Mouse (Mus musculus) ES-E14 (cell line): ENCODE results near the gene Ripply3.

ENCODE experiments used
- CHD2 ChIP-seq: IDR thresholded peaks from 2 replicates; pipeline ENCODE4 v1.6.1; 2014; ENCODE audit warnings: mild to moderate bottlenecking, low read depth, low read length, inconsistent platforms
- MAFK ChIP-seq: IDR thresholded peaks from 2 replicates; pipeline ENCODE4 v1.6.1; 2014; ENCODE audit warnings: mild to moderate bottlenecking, low read depth, low read length, inconsistent platforms; ENCODE audit not compliant: insufficient read depth
- ZNF384 ChIP-seq: IDR thresholded peaks from 2 replicates; pipeline ENCODE4 v1.6.1; 2012; ENCODE audit warnings: low read depth, low read length, inconsistent platforms

GRCm38 (mm10) chr16:94370915-94371300 is 42.7 kb downstream of the Ripply3 start:
- TF ChIP-seq MAFK (no peak), ZNF384 (no peak), CHD2 (no peak)
